ENCODE assay signal across 10 mouse cellular contexts in the genomic region with DNA sequence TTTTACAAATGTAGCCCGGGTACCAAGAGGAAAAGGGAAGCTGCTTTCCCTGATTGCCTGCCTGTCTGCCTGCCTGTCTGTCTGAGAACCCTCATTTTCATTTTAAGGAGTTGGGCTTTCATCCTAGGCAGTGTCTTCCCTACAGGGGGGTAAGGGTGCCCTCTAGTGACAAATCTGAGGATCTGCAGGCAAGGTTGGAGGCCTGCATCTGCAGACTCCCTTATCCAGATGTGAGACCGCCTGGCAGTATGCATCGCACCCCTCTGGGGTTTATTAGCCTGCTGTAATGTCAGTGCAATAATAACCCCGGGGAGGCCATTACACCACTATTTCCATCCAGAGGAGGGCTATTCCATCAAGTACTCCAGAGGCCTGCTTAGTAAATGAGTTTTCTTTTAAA.
DNase-seq lines count a peak whose midpoint lies in the region; ATAC-seq and TF ChIP-seq lines count a peak whose summit lies in the region.
"Had no signal": no experiment of that assay in that cellular context is flagged by ENCODE, and none has a peak within 500 bp of the region (broad histone marks: within the 10 kb centered on the region; RNA-seq: fewer than 3 reads in every experiment).

No protein-coding gene starts in this region.

- 27% methylated on average over 4 of the region's 4 CpGs for WGBS in liver, embryonic 11.5 days
- WGBS in limb, embryonic 13.5 days: 12% methylated on average over 4 of the region's 4 CpGs
- 16% methylated on average over 4 of the region's 4 CpGs for WGBS in olfactory bulb, adult 2 months

- ATAC-seq in liver, embryonic 11.5 days (replicated peaks; ENCODE audit: low FRiP score): no peak
- ATAC-seq in limb, embryonic 13.5 days (ENCODE audit: low FRiP score, low read depth): peak; percentile 50; the same call in 1 of the 2 replicates
- no peak for ATAC-seq in erythroid progenitor cell, adult 5-6 weeks (replicated peaks; ENCODE audit: low FRiP score, poor library complexity, severe bottlenecking)

- peak; percentile 13 for DNase-seq in liver
- no peak for DNase-seq in liver, embryonic 11.5 days (ENCODE audit: low spot score)
- DNase-seq in ZHBTc4 (ENCODE audit: low read depth, low spot score): peak; percentile 87
- DNase-seq in embryo, embryonic 11.5 days (ENCODE audit: low read depth, low spot score): peak; percentile 48
- peak; percentile 49 for DNase-seq in heart, postnatal 4 days

- H3K27ac ChIP-seq in liver, embryonic 11.5 days (ENCODE audit: low read depth, low read length): no peak overlapping the region
- H3K27ac ChIP-seq in limb, embryonic 13.5 days: no peak overlapping the region
- H3K27ac ChIP-seq in olfactory bulb, adult 2 months (ENCODE audit: insufficient read depth, low read depth, low read length): no peak overlapping the region
- H3K27ac ChIP-seq: embryonic facial prominence, embryonic 15.5 days; lung, embryonic 15.5 days had no signal

- TF ChIP-seq POLR2A in olfactory bulb, adult 2 months (IDR thresholded peaks at IDR 0.05; ENCODE audit: insufficient read depth, low read depth, low read length): no peak

- TF ChIP-seq CTCF in olfactory bulb, adult 2 months (IDR thresholded peaks at IDR 0.05; ENCODE audit: insufficient read depth, low read depth, low read length): peak; percentile 49; the same call in 1 of the 2 replicates

- H3K4me2 ChIP-seq in liver, embryonic 11.5 days: no peak overlapping the region
- H3K4me2 ChIP-seq in limb, embryonic 13.5 days (replicated peaks): no peak overlapping the region
- H3K4me2 ChIP-seq: embryonic facial prominence, embryonic 15.5 days; lung, embryonic 15.5 days had no signal

- no peaks in the 10 kb centered on the region for H3K27me3 ChIP-seq in liver, embryonic 11.5 days (replicated peaks; ENCODE audit: control insufficient read depth, insufficient read depth, low read length)
- H3K27me3 ChIP-seq in limb, embryonic 13.5 days: peaks cover 63% of the 10 kb centered on the region
- H3K27me3 ChIP-seq: embryonic facial prominence, embryonic 15.5 days had no signal

- H3K9ac ChIP-seq in liver, embryonic 11.5 days (ENCODE audit: low read depth, low read length): no peak overlapping the region
- H3K9ac ChIP-seq in limb, embryonic 13.5 days: no peak overlapping the region
- H3K9ac ChIP-seq: embryonic facial prominence, embryonic 15.5 days; lung, embryonic 15.5 days had no signal

- H3K9me3 ChIP-seq in liver, embryonic 11.5 days (ENCODE audit: control insufficient read depth, low read length): no peaks in the 10 kb centered on the region
- H3K9me3 ChIP-seq in limb, embryonic 13.5 days: peaks cover 3% of the 10 kb centered on the region; the same call in 1 of the 2 replicates
- H3K9me3 ChIP-seq: embryonic facial prominence, embryonic 15.5 days; lung, embryonic 15.5 days had no signal

- H3K4me1 ChIP-seq in liver, embryonic 11.5 days (replicated peaks; ENCODE audit: control insufficient read depth, insufficient read depth, low read length): no peaks in the 10 kb centered on the region
- H3K4me1 ChIP-seq in limb, embryonic 13.5 days: 0 out of 2 replicates have a peak, but pooled peaks cover 2% of the 10 kb centered on the region
- H3K4me1 ChIP-seq in olfactory bulb, adult 2 months (ENCODE audit: control insufficient read depth, insufficient read depth, low read length): peaks cover 9% of the 10 kb centered on the region; the same call in 1 of the 2 replicates
- H3K4me1 ChIP-seq: lung, embryonic 15.5 days had no signal

- H3K4me3 ChIP-seq in liver, embryonic 11.5 days (ENCODE audit: low read depth, low read length): no peak overlapping the region
- no peak overlapping the region for H3K4me3 ChIP-seq in limb, embryonic 13.5 days
- H3K4me3 ChIP-seq in olfactory bulb, adult 2 months (ENCODE audit: insufficient read depth, low read depth, low read length): no peak overlapping the region
- H3K4me3 ChIP-seq: embryonic facial prominence, embryonic 15.5 days; lung, embryonic 15.5 days had no signal

- H3K36me3 ChIP-seq in liver, embryonic 11.5 days (ENCODE audit: control insufficient read depth, insufficient read depth, low read length): no peaks in the 10 kb centered on the region
- H3K36me3 ChIP-seq in limb, embryonic 13.5 days: no peaks in the 10 kb centered on the region
- H3K36me3 ChIP-seq: embryonic facial prominence, embryonic 15.5 days; lung, embryonic 15.5 days had no signal
